Mouse (Mus musculus) macrophage (primary cell): ENCODE data around the gene Cab39. TPM values are rescaled to one million over a fixed set of nuclear protein-coding genes. Genes with fewer than 3 reads are reported as not detected.

ENCODE experiments used
- H3K27ac ChIP-seq: fragments of 350-480 bp; formaldehyde crosslinking; 2 replicates; pipeline ENCODE4 v1.9.0; 2021
- H3K36me3 ChIP-seq: fragments of 350-480 bp; formaldehyde crosslinking; 2 replicates; pipeline ENCODE4 v1.9.0; 2021; ENCODE audit errors: inconsistent target
- H3K4me3 ChIP-seq: fragments of 350-480 bp; formaldehyde crosslinking; 2 replicates; pipeline ENCODE4 v1.9.0; 2021; ENCODE audit errors: inconsistent target
- H3K79me2 ChIP-seq: fragments of 350-480 bp; formaldehyde crosslinking; 2 replicates; pipeline ENCODE4 v1.9.0; 2021; ENCODE audit errors: inconsistent target
- WGBS: methylation state at CpG from one replicate; pipeline ENCODE4 v1.1.7; 2026; ENCODE audit warnings: inconsistent platforms; ENCODE audit not compliant: missing documents; 5-methylcytosine and 5-hydroxymethylcytosine counted together
- polyA plus RNA-seq: library from polyadenylated mRNA; stranded (reverse); fragments of 250-400 nt; gene quantifications from 3 replicates; pipeline ENCODE4 v1.2.4, GENCODE M21; 2018; ENCODE audit warnings: inconsistent platforms

The Cab39 gene
- polyA plus RNA-seq, 1 experiment from 2014 or later, result 143 TPM

DNA sequence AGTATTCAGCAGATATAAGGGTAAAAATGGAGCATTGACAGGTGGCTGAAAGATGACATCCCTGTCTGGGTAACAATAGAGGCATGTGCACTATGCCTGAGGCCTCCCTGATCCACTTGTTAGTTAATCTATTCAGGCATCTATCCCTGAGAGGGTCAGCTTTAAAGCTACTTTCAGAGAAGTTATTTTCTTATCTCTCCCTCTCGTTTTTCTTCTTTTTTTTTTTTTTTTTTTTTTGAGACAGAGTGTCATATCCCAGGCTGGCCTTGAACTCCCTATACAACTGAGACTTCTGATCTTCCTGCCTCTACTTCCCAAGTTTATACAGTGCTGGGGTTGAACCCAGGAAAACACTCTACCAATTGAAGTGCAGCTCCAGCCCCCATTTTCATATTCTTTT lies 25.5 kb upstream of the Cab39 start:
- 80% methylated on average over 1 of the region's 1 CpGs for WGBS
- H3K27ac ChIP-seq, result no peak overlapping the region
- no peak overlapping the region for H3K4me3 ChIP-seq
- H3K79me2 ChIP-seq, result no peaks in the 10 kb centered on the region
- H3K36me3 ChIP-seq, result no peaks in the 10 kb centered on the region

- no peak overlapping the region for H3K27ac ChIP-seq
- WGBS, result 90% methylated on average over 3 of the region's 3 CpGs
Measured at GRCm38 (mm10) chr1:85771976-85772375, 21.3 kb upstream of the Cab39 start.

GRCm38 (mm10) chr1:85775136-85775535 lies 18.1 kb upstream of the Cab39 start:
- no peaks in the 10 kb centered on the region for H3K36me3 ChIP-seq
- H3K4me3 ChIP-seq, result no peak overlapping the region
- peak overlapping the region; percentile 49 for H3K27ac ChIP-seq
- WGBS, result 61% methylated on average over 7 of the region's 7 CpGs
- H3K79me2 ChIP-seq, result no peaks in the 10 kb centered on the region

More at GRCm38 (mm10) chr1:85771976-85772375, 21.3 kb upstream of the Cab39 start:
- Histone ChIP-seq H3K4me3 (no peak overlapping the region), H3K79me2 (no peaks in the 10 kb centered on the region), H3K36me3 (no peaks in the 10 kb centered on the region)

DNA sequence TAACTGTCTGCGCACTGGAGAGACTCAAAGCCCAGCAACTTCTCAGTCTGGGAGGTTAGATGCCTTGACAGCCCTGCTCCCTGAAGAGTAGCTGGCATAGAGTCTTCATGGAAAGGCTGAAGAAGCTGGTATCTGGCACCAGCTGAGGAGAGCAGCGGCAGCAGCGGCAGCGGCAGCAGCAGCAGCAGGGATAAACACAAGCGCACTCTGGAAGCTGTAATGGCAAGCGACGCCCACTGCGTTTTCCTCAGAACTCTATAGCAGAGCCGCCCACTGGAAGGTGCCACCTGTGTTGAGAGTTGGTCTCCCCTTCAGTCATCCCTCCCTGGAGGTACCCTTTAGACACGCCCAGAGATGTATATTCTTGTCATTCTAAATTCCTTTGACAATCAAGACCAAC lies 17.1 kb upstream of the Cab39 start:
- Histone ChIP-seq H3K4me3 (no peak overlapping the region), H3K79me2 (no peaks in the 10 kb centered on the region), H3K36me3 (no peaks in the 10 kb centered on the region), H3K27ac (no peak overlapping the region)
- WGBS, result 95% methylated on average over 10 of the region's 10 CpGs

GRCm38 (mm10) chr1:85778436-85778835 lies 14.8 kb upstream of the Cab39 start, which contains the start of gene A630001G21Rik:
TSS of gene A630001G21Rik (minus strand) at chr1:85778643.
- WGBS, result 89% methylated on average over 4 of the region's 4 CpGs
- Histone ChIP-seq H3K27ac (no peak within 1 kb of the TSS), H3K4me3 (no peak within 1 kb of the TSS), H3K36me3 (no peaks in the 10 kb centered on the region), H3K79me2 (no peaks in the 10 kb centered on the region)

DNA sequence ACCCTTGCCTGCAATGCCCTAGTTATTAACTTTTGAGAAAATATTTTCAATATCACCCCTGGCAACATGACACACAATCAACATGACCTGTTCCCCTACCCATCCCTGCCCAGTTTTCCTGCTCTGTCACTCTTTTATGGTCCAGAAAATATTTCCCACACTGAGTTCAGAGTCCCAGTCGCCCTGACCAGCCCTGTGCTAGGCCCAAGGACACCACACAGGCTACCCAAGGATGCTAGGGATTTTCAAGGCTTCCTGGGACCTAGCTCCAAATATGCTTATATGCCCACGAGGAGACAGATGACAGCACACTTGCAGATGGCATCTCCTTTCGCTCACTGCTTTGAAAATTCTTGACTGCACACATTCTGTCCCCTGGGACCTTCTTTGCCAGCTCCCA lies 14.2 kb upstream of the Cab39 start:
- Histone ChIP-seq H3K36me3 (no peaks in the 10 kb centered on the region), H3K4me3 (no peak overlapping the region), H3K79me2 (no peaks in the 10 kb centered on the region), H3K27ac (no peak overlapping the region)
- 92% methylated on average over 3 of the region's 3 CpGs for WGBS

- 8% methylated on average over 4 of the region's 4 CpGs for WGBS
- no peaks in the 10 kb centered on the region for H3K79me2 ChIP-seq
- no peak overlapping the region for H3K4me3 ChIP-seq
- no peak overlapping the region for H3K27ac ChIP-seq
- H3K36me3 ChIP-seq, result no peaks in the 10 kb centered on the region
Measured at GRCm38 (mm10) chr1:85779428-85780180, 13.6 kb upstream of the Cab39 start.

GRCm38 (mm10) chr1:85790565-85790964 lies 2.7 kb upstream of the Cab39 start:
- 85% methylated on average over 2 of the region's 3 CpGs for WGBS
- Histone ChIP-seq H3K27ac (no peak overlapping the region), H3K36me3 (no peaks in the 10 kb centered on the region), H3K79me2 (peaks cover 18% of the 10 kb centered on the region), H3K4me3 (no peak overlapping the region)

GRCm38 (mm10) chr1:85791476-85791875 lies 1.8 kb upstream of the Cab39 start:
- H3K79me2 ChIP-seq, result peaks cover 27% of the 10 kb centered on the region
- no peaks in the 10 kb centered on the region for H3K36me3 ChIP-seq
- 89% methylated on average over 3 of the region's 3 CpGs for WGBS
- H3K27ac ChIP-seq, result no peak overlapping the region
- no peak overlapping the region for H3K4me3 ChIP-seq

GRCm38 (mm10) chr1:85794106-85794771 lies 998 bp downstream of the Cab39 start:
- H3K36me3 ChIP-seq, result no peaks in the 10 kb centered on the region
- peak overlapping the region; percentile 71 for H3K4me3 ChIP-seq
- WGBS, result 2% methylated on average over 35 of the region's 38 CpGs

DNA sequence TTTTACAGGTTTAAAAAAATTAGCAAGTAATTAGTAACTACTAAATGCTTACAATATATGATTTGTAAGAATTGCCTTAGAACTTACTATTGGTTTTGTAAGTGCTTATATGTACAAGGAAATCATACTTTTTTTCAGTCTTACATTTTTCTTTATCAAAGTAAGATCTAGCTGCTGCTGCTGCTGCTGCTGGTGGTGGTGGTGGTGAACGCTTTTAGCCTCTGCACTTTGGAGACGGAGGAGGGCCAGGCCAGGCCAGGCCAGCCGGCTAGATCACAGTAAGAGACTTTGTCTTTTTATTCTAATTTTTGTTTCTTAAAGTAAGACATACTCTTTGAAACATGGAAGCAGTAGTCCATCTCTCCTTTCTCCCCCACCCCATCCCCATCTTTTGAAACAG lies 2.0 kb downstream of the Cab39 start:
- no peaks in the 10 kb centered on the region for H3K36me3 ChIP-seq
- H3K79me2 ChIP-seq, result peaks cover 65% of the 10 kb centered on the region
- WGBS, result 83% methylated on average over 3 of the region's 3 CpGs
- peak overlapping the region; percentile 76 for H3K27ac ChIP-seq
- peak overlapping the region; percentile 71 for H3K4me3 ChIP-seq

More at GRCm38 (mm10) chr1:85794106-85794771, 998 bp downstream of the Cab39 start:
- Histone ChIP-seq H3K27ac (peak overlapping the region; percentile 76), H3K79me2 (peaks cover 55% of the 10 kb centered on the region)

GRCm38 (mm10) chr1:85799776-85800175 lies 6.5 kb downstream of the Cab39 start:
- H3K79me2 ChIP-seq, result peaks cover 100% of the 10 kb centered on the region
- 32% methylated on average over 1 of the region's 1 CpGs for WGBS
- no peak overlapping the region for H3K4me3 ChIP-seq
- H3K27ac ChIP-seq, result no peak overlapping the region
- H3K36me3 ChIP-seq, result no peaks in the 10 kb centered on the region

DNA sequence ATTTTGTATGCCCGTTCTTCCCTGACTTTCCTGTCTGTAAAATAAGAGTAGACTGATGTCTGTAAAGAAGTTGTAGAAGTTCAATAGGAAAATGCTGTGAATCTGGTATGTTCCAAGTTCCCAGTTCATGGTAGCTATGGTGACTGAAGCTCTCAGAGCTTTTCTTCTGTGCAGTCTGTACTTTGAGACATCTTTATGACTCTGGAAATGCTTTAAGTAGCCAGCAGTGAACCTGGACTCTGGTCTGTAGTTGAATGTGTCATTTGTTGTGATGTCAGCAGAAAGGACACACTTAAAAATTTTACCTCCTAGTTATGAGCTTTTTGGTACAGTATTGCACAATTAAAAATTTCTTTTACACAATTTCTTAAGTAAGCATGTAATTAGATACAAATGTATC lies 9.3 kb downstream of the Cab39 start:
- 92% methylated on average over 1 of the region's 1 CpGs for WGBS
- Histone ChIP-seq H3K27ac (no peak overlapping the region), H3K36me3 (no peaks in the 10 kb centered on the region), H3K4me3 (no peak overlapping the region), H3K79me2 (peaks cover 100% of the 10 kb centered on the region)

DNA sequence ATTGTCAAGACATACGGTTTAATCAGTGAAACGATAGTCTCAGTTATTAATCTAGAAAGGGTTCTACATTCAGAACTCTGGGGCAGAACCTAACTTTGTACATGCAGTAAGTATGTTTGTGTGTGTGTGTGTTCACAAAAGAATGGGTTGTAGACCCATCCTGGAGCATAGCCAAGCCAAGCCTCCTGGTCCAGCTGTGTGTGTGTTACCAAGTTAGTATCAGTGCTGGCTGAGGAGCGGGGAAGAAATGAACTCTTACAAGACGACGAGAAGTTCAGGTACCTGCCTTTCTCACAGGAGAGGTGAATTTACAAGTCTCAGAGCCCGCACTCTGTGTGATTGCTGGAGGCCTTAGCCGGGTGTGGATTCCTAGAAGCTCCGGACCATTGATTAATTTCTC lies 11.3 kb downstream of the Cab39 start:
- 94% methylated on average over 8 of the region's 8 CpGs for whole genome bisulfite sequencing
- no peak overlapping the region for H3K4me3 ChIP-seq
- H3K36me3 ChIP-seq, result no peaks in the 10 kb centered on the region
- H3K27ac ChIP-seq, result no peak overlapping the region
- peaks cover 100% of the 10 kb centered on the region for H3K79me2 ChIP-seq

DNA sequence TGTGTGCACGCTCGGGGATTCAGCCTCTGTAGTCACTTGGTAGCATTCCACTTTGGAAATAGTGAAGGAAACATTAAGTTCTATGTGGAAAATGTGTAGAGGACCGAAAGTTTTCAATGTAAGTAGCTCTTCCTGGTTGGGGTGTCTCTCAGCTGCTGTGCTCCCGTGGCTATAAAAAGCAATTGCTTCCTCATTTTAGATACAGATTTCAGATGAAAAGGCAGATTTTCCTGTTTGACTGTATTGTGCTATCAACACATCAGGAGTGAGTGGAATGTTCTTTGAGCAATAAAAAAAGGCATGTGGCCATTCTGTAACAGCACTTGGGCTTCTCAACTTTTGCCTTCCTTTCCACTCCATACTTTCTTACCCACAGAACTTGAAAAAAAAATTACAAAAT lies 16.0 kb downstream of the Cab39 start:
- H3K36me3 ChIP-seq, result no peaks in the 10 kb centered on the region
- peaks cover 100% of the 10 kb centered on the region for H3K79me2 ChIP-seq
- H3K27ac ChIP-seq, result peak overlapping the region; percentile 52
- 12% methylated on average over 4 of the region's 4 CpGs for WGBS
- no peak overlapping the region for H3K4me3 ChIP-seq
